Mouse (Mus musculus) midbrain, embryonic 14.5 days (tissue): ENCODE results near the gene Srprb. TPM values are rescaled to one million over a fixed set of nuclear protein-coding genes. Genes with fewer than 3 reads are reported as not detected.
"Not testable (repeated sequence)": the region's sequence is repeated elsewhere in the genome, so short reads cannot be mapped to it uniquely, and the experiment has no call there.

Experiments used
- ATAC-seq: fragments of 200-750 bp; cut with Nextera tagmentation; 2 replicates; pipeline ENCODE4 v1.8.0; 2017; ENCODE audit warnings: moderate number of reproducible peaks, moderate library complexity; ENCODE audit not compliant: low FRiP score, low TSS enrichment
- DNase-seq: peaks from one replicate; pipeline ENCODE4 v3.0.0-alpha.2; 2015
- H3K27ac ChIP-seq: fragments of 300-500 bp; sonication (generic); replicated peaks from 2 replicates; pipeline ENCODE4 v1.5.1; 2014; ENCODE audit warnings: mild to moderate bottlenecking, low read depth, low read length, moderate library complexity
- H3K27me3 ChIP-seq: fragments of 300-500 bp; sonication (generic); 2 replicates; pipeline ENCODE4 v1.6.1; 2014; ENCODE audit warnings: low read length, control low read depth, mixed read lengths; ENCODE audit not compliant: control insufficient read depth, insufficient read depth
- H3K36me3 ChIP-seq: fragments of 300-500 bp; sonication (generic); 2 replicates; pipeline ENCODE4 v1.6.1; 2014; ENCODE audit warnings: low read length, control low read depth; ENCODE audit not compliant: control insufficient read depth, insufficient read depth
- H3K4me1 ChIP-seq: fragments of 300-500 bp; sonication (generic); 2 replicates; pipeline ENCODE4 v1.6.1; 2014; ENCODE audit warnings: mild to moderate bottlenecking, antibody characterized with exemption, low read length, control low read depth; ENCODE audit not compliant: control insufficient read depth, insufficient read depth
- H3K4me2 ChIP-seq: fragments of 300-500 bp; sonication (generic); 2 replicates; pipeline ENCODE4 v1.6.1; 2014; ENCODE audit warnings: mild to moderate bottlenecking, low read length, moderate library complexity
- H3K4me3 ChIP-seq: fragments of 300-500 bp; sonication (generic); replicated peaks from 2 replicates; pipeline ENCODE4 v1.5.1; 2014; ENCODE audit warnings: low read depth, low read length
- H3K9ac ChIP-seq: fragments of 300-500 bp; sonication (generic); replicated peaks from 2 replicates; pipeline ENCODE4 v1.6.1; 2014; ENCODE audit warnings: mild to moderate bottlenecking, low read length, moderate library complexity
- H3K9me3 ChIP-seq: fragments of 300-500 bp; sonication (generic); 2 replicates; pipeline ENCODE4 v1.6.1; 2016; ENCODE audit warnings: low read length, control low read depth, mixed read lengths; ENCODE audit not compliant: control insufficient read depth
- WGBS: fragments of 180-500 bp; shearing (Covaris S2); extraction: QIAGEN DNeasy Blood & Tissue Kit; methylation state at CpG from one replicate; pipeline ENCODE4 v1.1.7; 2014; 5-methylcytosine and 5-hydroxymethylcytosine counted together
- polyA plus RNA-seq: library from polyadenylated mRNA; unstranded; fragments of >200 nt; fragmentation: Nextera tagmentation; extraction: Ambion mirVana; gene quantifications from 2 replicates; pipeline ENCODE4 v1.2.1, GENCODE M21; 2014

Gene Srprb
- polyA plus RNA-seq, 1 experiment from 2014 or later: 55.4 TPM

DNA sequence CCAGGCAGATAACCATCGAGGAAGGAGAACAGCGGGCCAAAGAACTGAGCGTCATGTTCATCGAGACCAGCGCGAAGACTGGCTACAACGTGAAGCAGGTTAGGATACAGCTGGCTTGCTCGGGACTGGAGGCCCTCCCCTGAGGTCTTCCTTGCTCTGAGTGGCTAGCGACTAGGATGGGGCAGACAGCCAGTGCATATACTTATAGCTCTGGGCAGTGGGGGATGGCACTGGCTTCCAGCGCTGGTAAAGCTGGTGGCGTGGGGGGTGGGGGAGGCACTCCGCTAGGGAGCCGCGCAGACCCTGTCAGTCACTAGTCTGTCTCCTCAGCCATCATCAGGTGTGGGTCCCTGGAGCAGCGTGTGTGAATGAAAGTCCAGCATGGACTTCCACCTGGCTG, 38.1 kb downstream of the Srprb start:
- WGBS: 70% methylated on average over 15 of the region's 15 CpGs
- no peak overlapping the region for H3K4me2 ChIP-seq
- no peak overlapping the region for H3K9ac ChIP-seq
- peak overlapping the region; percentile 45; the same call in 1 of the 2 replicates for H3K27ac ChIP-seq
- ATAC-seq (0 out of 2 replicates have a peak, but pooled peaks have one; percentile 37), DNase-seq (peak; percentile 21)
- H3K27me3 ChIP-seq: no peaks in the 10 kb centered on the region
- no peak overlapping the region for H3K4me3 ChIP-seq
- no peaks in the 10 kb centered on the region for H3K4me1 ChIP-seq
- H3K9me3 ChIP-seq: no peaks in the 10 kb centered on the region
- H3K36me3 ChIP-seq: peaks cover 86% of the 10 kb centered on the region

DNA sequence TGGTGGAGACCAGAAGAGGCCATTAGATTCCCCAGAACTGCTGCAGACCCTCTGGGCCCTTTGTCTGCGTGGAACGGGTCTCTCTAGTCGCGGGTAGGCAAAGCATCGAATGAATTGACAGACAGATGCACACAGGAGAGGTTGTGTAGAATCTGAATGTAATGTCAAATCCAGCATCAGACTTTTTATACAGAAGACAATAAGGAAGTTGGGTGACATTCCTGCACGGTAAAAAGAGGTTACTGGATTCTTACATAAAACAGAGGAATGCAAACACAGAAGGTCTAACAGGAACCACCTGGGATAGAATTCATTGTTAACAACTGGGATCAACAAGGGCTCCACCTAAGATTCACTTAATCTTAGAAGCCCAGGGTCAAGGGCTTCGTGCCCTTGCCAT, 46.8 kb downstream of the Srprb start:
- not testable (repeated sequence) for H3K4me3 ChIP-seq

DNA sequence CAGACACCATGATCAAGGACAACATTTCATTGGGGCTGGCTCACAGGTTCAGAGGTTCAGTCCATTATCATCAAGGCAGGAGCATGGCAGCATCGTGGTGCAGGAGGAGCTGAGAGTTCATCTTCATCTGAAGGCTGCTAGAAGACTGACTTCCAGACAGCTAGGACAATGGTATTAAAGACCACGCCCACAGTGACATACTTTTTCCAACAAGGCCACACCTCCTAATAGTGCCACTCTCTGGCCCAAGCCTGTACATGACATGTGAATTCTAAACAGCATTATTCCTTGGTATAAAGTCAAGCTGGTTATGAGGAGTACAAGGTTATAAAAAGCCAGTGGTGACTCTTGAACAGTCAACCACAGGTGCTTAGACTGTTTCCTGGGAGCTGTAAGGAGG, 47.4 kb downstream of the Srprb start:
- H3K4me2 ChIP-seq: no peak overlapping the region
- H3K27me3 ChIP-seq: no peaks in the 10 kb centered on the region
- H3K4me1 ChIP-seq: no peaks in the 10 kb centered on the region
- peaks cover 14% of the 10 kb centered on the region; the same call in 1 of the 2 replicates for H3K36me3 ChIP-seq
- no peak for ATAC-seq
- no peak overlapping the region for H3K9ac ChIP-seq
- DNase-seq: no peak
- no peak overlapping the region for H3K4me3 ChIP-seq
- 84% methylated on average over 2 of the region's 2 CpGs for WGBS
- H3K9me3 ChIP-seq: no peaks in the 10 kb centered on the region
- H3K27ac ChIP-seq: no peak overlapping the region

More for the DNA sequence above, 46.8 kb downstream of the Srprb start:
- peaks cover 19% of the 10 kb centered on the region; the same call in 1 of the 2 replicates for H3K36me3 ChIP-seq
- not testable (repeated sequence) for H3K9me3 ChIP-seq, H3K27ac ChIP-seq, H3K4me2 ChIP-seq, ATAC-seq, H3K4me1 ChIP-seq, H3K27me3 ChIP-seq, DNase-seq, H3K9ac ChIP-seq
- 87% methylated on average over 7 of the region's 7 CpGs for WGBS

DNA sequence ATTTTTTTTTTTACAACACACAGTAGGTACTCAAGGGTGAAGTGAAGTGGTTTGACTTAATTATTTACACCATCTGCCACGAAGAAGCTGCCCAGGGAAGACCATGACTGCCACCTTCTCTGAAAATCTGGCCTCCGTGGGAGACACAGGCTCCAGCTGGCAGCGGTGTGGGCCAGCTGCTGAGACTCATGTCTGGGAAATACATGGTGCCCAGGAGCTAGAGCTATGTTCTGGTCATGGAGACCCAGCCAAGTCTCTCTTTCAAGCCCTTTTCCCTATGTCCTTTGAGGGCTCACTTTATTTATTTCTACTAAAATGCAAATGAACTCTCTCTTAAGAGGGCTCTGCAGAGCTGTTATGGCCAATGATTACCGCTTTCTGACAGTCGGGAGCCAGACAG, 48.7 kb downstream of the Srprb start:
- Histone ChIP-seq H3K36me3 (peaks cover 14% of the 10 kb centered on the region; the same call in 1 of the 2 replicates), H3K9ac (no peak overlapping the region), H3K4me3 (no peak overlapping the region), H3K27me3 (no peaks in the 10 kb centered on the region), H3K4me1 (peaks cover 2% of the 10 kb centered on the region), H3K27ac (no peak overlapping the region; the same call in 1 of the 2 replicates), H3K9me3 (no peaks in the 10 kb centered on the region), H3K4me2 (no peak overlapping the region)
- DNase-seq: no peak
- 55% methylated on average over 5 of the region's 5 CpGs for WGBS
- ATAC-seq: no peak

DNA sequence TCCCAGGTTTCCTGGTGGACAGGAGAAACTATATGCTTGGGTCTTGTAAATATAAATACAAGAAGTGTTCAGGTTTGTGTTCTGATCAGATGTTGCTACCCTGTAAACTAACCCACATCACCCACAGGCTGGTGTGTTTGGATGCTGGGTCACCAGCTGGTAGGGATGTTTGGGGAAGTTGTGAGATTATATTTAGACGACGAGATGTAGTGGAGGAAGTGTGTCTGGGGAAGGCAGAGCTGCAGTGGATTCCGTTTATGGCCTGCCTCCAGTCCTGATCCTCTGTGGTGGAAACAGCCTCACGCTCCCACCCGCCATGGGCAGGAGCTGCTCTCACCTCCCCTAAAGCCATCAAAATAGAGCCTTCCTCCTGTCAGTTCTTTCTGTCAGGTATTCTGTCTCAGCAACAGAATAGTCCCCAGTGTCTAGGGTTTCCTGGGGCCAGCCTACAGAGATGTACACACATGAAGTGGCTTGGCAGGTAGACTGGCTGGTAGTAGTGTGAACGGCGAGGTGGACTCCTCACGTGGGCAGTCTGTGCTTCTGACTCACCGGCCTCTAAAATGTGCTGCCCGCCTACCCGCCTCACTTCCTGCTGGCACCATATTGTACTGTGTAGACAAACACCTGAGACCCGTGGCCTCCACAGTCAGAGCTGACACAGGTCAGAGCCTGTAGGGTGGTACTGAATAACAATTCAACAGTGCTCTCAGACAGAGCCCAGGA, 52.7 kb downstream of the Srprb start:
- Histone ChIP-seq H3K4me1 (peaks cover 40% of the 10 kb centered on the region), H3K4me2 (no peak overlapping the region), H3K4me3 (no peak overlapping the region), H3K27ac (no peak overlapping the region), H3K27me3 (no peaks in the 10 kb centered on the region), H3K9me3 (no peaks in the 10 kb centered on the region), H3K36me3 (peaks cover 6% of the 10 kb centered on the region; the same call in 1 of the 2 replicates), H3K9ac (no peak overlapping the region)
- DNase-seq (no peak), ATAC-seq (no peak)
- 93% methylated on average over 12 of the region's 12 CpGs for WGBS

DNA sequence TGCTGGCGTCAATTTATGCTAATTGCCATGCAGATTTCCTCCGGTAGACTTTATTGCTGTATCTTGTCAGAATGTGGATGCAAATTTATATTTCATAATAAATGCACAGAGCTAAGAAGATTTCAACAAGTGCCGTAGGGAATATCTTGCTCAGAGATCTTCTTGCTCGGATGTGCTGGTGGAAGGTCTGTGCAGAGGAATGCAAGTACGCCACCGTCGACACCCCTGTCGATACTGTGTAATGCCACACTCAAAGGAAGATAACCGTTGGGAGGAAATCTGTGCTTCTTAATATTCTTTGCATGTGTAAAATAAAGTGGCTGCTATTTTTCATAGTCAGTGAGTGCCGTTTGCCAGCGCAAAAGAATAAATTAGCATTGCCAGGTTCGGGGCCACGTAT, 54.8 kb downstream of the Srprb start:
- WGBS: 22% methylated on average over 13 of the region's 13 CpGs
- Histone ChIP-seq H3K4me3 (no peak overlapping the region), H3K36me3 (peaks cover 15% of the 10 kb centered on the region; the same call in 1 of the 2 replicates), H3K9ac (no peak overlapping the region), H3K4me2 (peak overlapping the region; percentile 38), H3K27ac (peak overlapping the region; percentile 66), H3K27me3 (no peaks in the 10 kb centered on the region), H3K4me1 (peaks cover 43% of the 10 kb centered on the region), H3K9me3 (no peaks in the 10 kb centered on the region)
- ATAC-seq: peak; percentile 25; the same call in 1 of the 2 replicates
- no peak for DNase-seq

DNA sequence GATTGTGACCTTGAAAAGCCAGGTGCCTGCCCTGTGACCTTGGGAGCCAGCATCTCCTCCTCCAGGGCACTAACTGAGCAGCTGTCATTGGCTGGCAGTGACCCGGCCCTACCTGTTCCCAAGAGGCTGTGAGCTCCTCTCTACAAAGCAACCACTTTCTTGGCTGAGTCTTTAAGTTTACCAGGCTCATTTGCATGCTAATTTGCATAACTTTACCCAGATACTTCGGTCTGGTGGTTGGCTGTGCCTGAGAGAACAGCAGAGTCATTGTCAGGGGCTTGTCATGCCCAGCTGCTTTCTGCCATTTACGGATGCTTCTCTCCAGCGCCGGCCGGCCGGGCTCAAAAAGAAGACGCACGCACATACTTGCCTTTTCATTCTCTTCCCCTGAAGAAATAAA, 55.2 kb downstream of the Srprb start:
- Histone ChIP-seq H3K9ac (no peak overlapping the region), H3K4me3 (no peak overlapping the region), H3K4me2 (peak overlapping the region; percentile 38), H3K4me1 (peaks cover 43% of the 10 kb centered on the region), H3K27me3 (no peaks in the 10 kb centered on the region), H3K9me3 (no peaks in the 10 kb centered on the region), H3K27ac (peak overlapping the region; percentile 66), H3K36me3 (peaks cover 15% of the 10 kb centered on the region; the same call in 1 of the 2 replicates)
- WGBS: 8% methylated on average over 9 of the region's 9 CpGs
- peak; percentile 73 for ATAC-seq
- peak; percentile 80 for DNase-seq

DNA sequence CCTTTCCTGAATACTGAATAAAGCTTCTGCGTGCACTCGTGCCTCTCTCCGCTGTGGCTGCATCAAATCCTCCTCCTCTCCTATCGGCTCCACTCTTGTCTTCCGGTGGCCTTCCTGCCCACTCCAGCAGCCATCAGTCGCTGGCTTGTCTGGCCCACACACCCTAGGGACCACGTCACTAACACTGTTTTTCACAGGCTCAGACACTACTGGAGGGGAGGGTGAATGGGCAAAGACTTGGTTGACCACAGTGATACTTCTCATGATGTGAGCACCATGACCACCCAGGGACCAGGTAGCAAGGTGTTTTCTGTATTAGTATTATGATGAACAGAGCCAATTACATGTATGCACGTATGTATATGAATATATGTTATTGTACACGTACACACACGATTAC, 55.7 kb downstream of the Srprb start:
- peak overlapping the region; percentile 38 for H3K4me2 ChIP-seq
- peaks cover 43% of the 10 kb centered on the region for H3K4me1 ChIP-seq
- no peak for ATAC-seq
- 52% methylated on average over 10 of the region's 10 CpGs for WGBS
- H3K27ac ChIP-seq: peak overlapping the region; percentile 66
- peak; percentile 42 for DNase-seq
- H3K9me3 ChIP-seq: no peaks in the 10 kb centered on the region
- peaks cover 20% of the 10 kb centered on the region; the same call in 1 of the 2 replicates for H3K36me3 ChIP-seq
- H3K27me3 ChIP-seq: no peaks in the 10 kb centered on the region
- no peak overlapping the region for H3K4me3 ChIP-seq
- 0 out of 2 replicates have a peak overlapping the region, but pooled peaks have one; percentile 9 for H3K9ac ChIP-seq

DNA sequence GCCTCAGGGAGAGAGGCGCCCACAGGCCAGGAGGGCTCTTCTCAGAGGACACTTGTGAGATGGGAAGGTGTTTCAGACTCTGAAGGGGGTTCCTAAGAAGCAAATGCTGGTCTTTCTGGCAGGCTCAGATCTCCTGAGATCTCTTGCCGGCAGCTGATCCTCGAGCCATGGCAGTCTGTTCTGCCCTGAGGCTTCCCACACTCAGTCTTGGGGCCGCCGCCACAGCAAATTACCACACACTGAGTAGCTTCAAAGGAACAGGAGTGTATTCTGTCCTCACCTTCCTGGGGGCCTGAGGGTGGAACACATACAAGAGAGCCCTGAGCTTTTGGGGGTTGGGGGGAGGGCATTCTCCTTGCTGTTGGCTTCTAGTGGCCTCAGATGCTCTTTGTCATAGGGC, 56.6 kb downstream of the Srprb start:
- H3K4me1 ChIP-seq: peaks cover 43% of the 10 kb centered on the region
- H3K4me3 ChIP-seq: no peak overlapping the region
- H3K4me2 ChIP-seq: no peak overlapping the region
- H3K9me3 ChIP-seq: no peaks in the 10 kb centered on the region
- peak overlapping the region; percentile 66 for H3K27ac ChIP-seq
- H3K9ac ChIP-seq: no peak overlapping the region
- ATAC-seq: no peak
- DNase-seq: peak; percentile 53
- 32% methylated on average over 5 of the region's 5 CpGs for WGBS
- no peaks in the 10 kb centered on the region for H3K27me3 ChIP-seq
- peaks cover 22% of the 10 kb centered on the region; the same call in 1 of the 2 replicates for H3K36me3 ChIP-seq
